10 mouse cellular contexts compared by ENCODE assay signal in genomic region chr16:88087280-88087679, GRCm38 (mm10).
DNase-seq lines count a peak whose midpoint lies in the region; ATAC-seq and TF ChIP-seq lines count a peak whose summit lies in the region.
"Had no signal": no experiment of that assay in that cellular context is flagged by ENCODE, and none has a peak within 500 bp of the region (broad histone marks: within the 10 kb centered on the region; RNA-seq: fewer than 3 reads in every experiment).

No protein-coding gene starts in this region.

- no peak overlapping the region for H3K9ac ChIP-seq in forebrain, embryonic 11.5 days (ENCODE audit: low read length)
- H3K9ac ChIP-seq in midbrain, embryonic 14.5 days (replicated peaks; ENCODE audit: low read length): no peak overlapping the region
- H3K9ac ChIP-seq in forebrain, embryonic 13.5 days: no peak overlapping the region
- H3K9ac ChIP-seq in midbrain, postnatal 0 days (replicated peaks; ENCODE audit: low read length, poor library complexity, severe bottlenecking): no peak overlapping the region
- H3K9ac ChIP-seq in kidney, embryonic 15.5 days: no peak overlapping the region

- no peak overlapping the region for H3K4me2 ChIP-seq in forebrain, embryonic 11.5 days (ENCODE audit: low read depth, low read length, severe bottlenecking)
- no peak overlapping the region for H3K4me2 ChIP-seq in midbrain, embryonic 14.5 days (ENCODE audit: low read length)
- H3K4me2 ChIP-seq in forebrain, embryonic 13.5 days: no peak overlapping the region
- H3K4me2 ChIP-seq in midbrain, postnatal 0 days (ENCODE audit: low read depth, low read length, poor library complexity, severe bottlenecking): no peak overlapping the region
- no peak overlapping the region for H3K4me2 ChIP-seq in kidney, embryonic 15.5 days

- H3K9me3 ChIP-seq in forebrain, embryonic 11.5 days (ENCODE audit: control insufficient read depth, low read length): no peaks in the 10 kb centered on the region
- H3K9me3 ChIP-seq in forebrain, embryonic 10.5 days: no peaks in the 10 kb centered on the region
- no peaks in the 10 kb centered on the region for H3K9me3 ChIP-seq in midbrain, embryonic 14.5 days (ENCODE audit: control insufficient read depth, low read length)
- no peaks in the 10 kb centered on the region for H3K9me3 ChIP-seq in midbrain, embryonic 10.5 days (replicated peaks)
- no peaks in the 10 kb centered on the region for H3K9me3 ChIP-seq in forebrain, embryonic 13.5 days (replicated peaks)
- no peaks in the 10 kb centered on the region for H3K9me3 ChIP-seq in midbrain, postnatal 0 days (ENCODE audit: low read length)
- H3K9me3 ChIP-seq in kidney, embryonic 15.5 days (replicated peaks): no peaks in the 10 kb centered on the region

- no peak for TF ChIP-seq CTCF in midbrain, postnatal 0 days (IDR thresholded peaks at IDR 0.05)

- H3K27ac ChIP-seq in forebrain, embryonic 11.5 days (ENCODE audit: low read depth, low read length): no peak overlapping the region
- H3K27ac ChIP-seq in forebrain, embryonic 10.5 days: no peak overlapping the region
- no peak overlapping the region for H3K27ac ChIP-seq in midbrain, embryonic 14.5 days (replicated peaks; ENCODE audit: low read depth, low read length)
- no peak overlapping the region for H3K27ac ChIP-seq in midbrain, embryonic 10.5 days (replicated peaks)
- no peak overlapping the region for H3K27ac ChIP-seq in forebrain, embryonic 13.5 days
- H3K27ac ChIP-seq in midbrain, postnatal 0 days (ENCODE audit: low read depth, low read length): no peak overlapping the region
- H3K27ac ChIP-seq in kidney, embryonic 15.5 days: no peak overlapping the region

- ATAC-seq in forebrain, embryonic 11.5 days (replicated peaks; ENCODE audit: low FRiP score): no peak
- ATAC-seq in midbrain, embryonic 14.5 days (ENCODE audit: low FRiP score, low TSS enrichment): peak; percentile 24; the same call in 1 of the 2 replicates
- ATAC-seq in forebrain, embryonic 13.5 days: 0 out of 2 replicates have a peak, but pooled peaks have one; percentile 45
- ATAC-seq in midbrain, postnatal 0 days (ENCODE audit: low FRiP score): no peak
- no peak for ATAC-seq in kidney, embryonic 15.5 days (replicated peaks; ENCODE audit: low FRiP score)

- H3K4me1 ChIP-seq in forebrain, embryonic 11.5 days (replicated peaks; ENCODE audit: control insufficient read depth, insufficient read depth, low read length): no peaks in the 10 kb centered on the region
- no peaks in the 10 kb centered on the region for H3K4me1 ChIP-seq in forebrain, embryonic 10.5 days
- 0 out of 2 replicates have a peak, but pooled peaks cover 6% of the 10 kb centered on the region for H3K4me1 ChIP-seq in midbrain, embryonic 14.5 days (ENCODE audit: control insufficient read depth, insufficient read depth, low read length)
- H3K4me1 ChIP-seq in midbrain, embryonic 10.5 days: no peaks in the 10 kb centered on the region
- peaks cover 5% of the 10 kb centered on the region for H3K4me1 ChIP-seq in forebrain, embryonic 13.5 days
- H3K4me1 ChIP-seq in midbrain, postnatal 0 days (ENCODE audit: insufficient read depth, low read length): peaks cover 2% of the 10 kb centered on the region; the same call in 1 of the 2 replicates
- no peaks in the 10 kb centered on the region for H3K4me1 ChIP-seq in kidney, embryonic 15.5 days

- DNase-seq in forebrain, embryonic 11.5 days (ENCODE audit: low spot score): peak; percentile 49
- no peak for DNase-seq in forebrain, embryonic 10.5 days (ENCODE audit: extremely low spot score, low spot score)
- peak; percentile 47 for DNase-seq in midbrain, embryonic 14.5 days
- DNase-seq in midbrain, embryonic 10.5 days (ENCODE audit: low spot score): no peak
- DNase-seq in midbrain, postnatal 0 days (ENCODE audit: low spot score): peak; percentile 56
- no peak for DNase-seq in embryo, embryonic 10 days (ENCODE audit: low spot score)
- DNase-seq: B cell, adult 2 months; cerebellum, adult 18-20 months had no signal

- H3K4me3 ChIP-seq in forebrain, embryonic 11.5 days (ENCODE audit: low read depth, low read length): no peak overlapping the region
- H3K4me3 ChIP-seq in forebrain, embryonic 10.5 days: no peak overlapping the region
- no peak overlapping the region for H3K4me3 ChIP-seq in midbrain, embryonic 14.5 days (replicated peaks; ENCODE audit: low read depth, low read length)
- H3K4me3 ChIP-seq in midbrain, embryonic 10.5 days: no peak overlapping the region
- H3K4me3 ChIP-seq in forebrain, embryonic 13.5 days: no peak overlapping the region
- H3K4me3 ChIP-seq in midbrain, postnatal 0 days (ENCODE audit: low read depth, low read length): no peak overlapping the region
- no peak overlapping the region for H3K4me3 ChIP-seq in kidney, embryonic 15.5 days (replicated peaks)

- no peaks in the 10 kb centered on the region for H3K27me3 ChIP-seq in forebrain, embryonic 11.5 days (ENCODE audit: control insufficient read depth, insufficient read depth, low read length)
- H3K27me3 ChIP-seq in forebrain, embryonic 10.5 days (ENCODE audit: poor library complexity, severe bottlenecking): no peaks in the 10 kb centered on the region
- no peaks in the 10 kb centered on the region for H3K27me3 ChIP-seq in midbrain, embryonic 14.5 days (ENCODE audit: control insufficient read depth, insufficient read depth, low read length)
- H3K27me3 ChIP-seq in midbrain, embryonic 10.5 days (ENCODE audit: low read depth, poor library complexity, severe bottlenecking): no peaks in the 10 kb centered on the region
- H3K27me3 ChIP-seq in forebrain, embryonic 13.5 days: no peaks in the 10 kb centered on the region
- no peaks in the 10 kb centered on the region for H3K27me3 ChIP-seq in midbrain, postnatal 0 days (ENCODE audit: insufficient read depth, low read length)
- H3K27me3 ChIP-seq in kidney, embryonic 15.5 days: no peaks in the 10 kb centered on the region

- 79% methylated on average over 7 of the region's 7 CpGs for WGBS in forebrain, embryonic 11.5 days
- WGBS in forebrain, embryonic 10.5 days: 84% methylated on average over 7 of the region's 7 CpGs
- 65% methylated on average over 7 of the region's 7 CpGs for WGBS in midbrain, embryonic 14.5 days
- WGBS in midbrain, embryonic 10.5 days: 86% methylated on average over 7 of the region's 7 CpGs
- WGBS in forebrain, embryonic 13.5 days: 55% methylated on average over 7 of the region's 7 CpGs
- WGBS in midbrain, postnatal 0 days: 61% methylated on average over 7 of the region's 7 CpGs
- 70% methylated on average over 7 of the region's 7 CpGs for WGBS in kidney, embryonic 15.5 days

- H3K36me3 ChIP-seq in forebrain, embryonic 11.5 days (ENCODE audit: control insufficient read depth, insufficient read depth, low read length): no peaks in the 10 kb centered on the region
- H3K36me3 ChIP-seq in forebrain, embryonic 10.5 days (replicated peaks): no peaks in the 10 kb centered on the region
- no peaks in the 10 kb centered on the region for H3K36me3 ChIP-seq in midbrain, embryonic 14.5 days (ENCODE audit: control insufficient read depth, insufficient read depth, low read length)
- no peaks in the 10 kb centered on the region for H3K36me3 ChIP-seq in midbrain, embryonic 10.5 days
- H3K36me3 ChIP-seq in forebrain, embryonic 13.5 days (ENCODE audit: poor library complexity, severe bottlenecking): no peaks in the 10 kb centered on the region
- no peaks in the 10 kb centered on the region for H3K36me3 ChIP-seq in midbrain, postnatal 0 days (ENCODE audit: insufficient read depth, low read length)
- H3K36me3 ChIP-seq in kidney, embryonic 15.5 days: no peaks in the 10 kb centered on the region

Comparison
In these comparisons a context has a peak if more than half of its experiments do, and no peak if none do; other contexts are left out.
1. ATAC-seq: peak in midbrain, embryonic 14.5 days (single experiment) and forebrain, embryonic 13.5 days (single experiment); none in forebrain, embryonic 11.5 days (single experiment), midbrain, postnatal 0 days (single experiment) and kidney, embryonic 15.5 days (single experiment).
2. DNase-seq: peak in forebrain, embryonic 11.5 days (single experiment), midbrain, embryonic 14.5 days (single experiment) and midbrain, postnatal 0 days (single experiment); none in forebrain, embryonic 10.5 days (single experiment), midbrain, embryonic 10.5 days (single experiment) and embryo, embryonic 10 days (single experiment).